Mouse (Mus musculus) forebrain, embryonic 15.5 days (tissue): ENCODE measurements around the gene Etl4. TPM values are rescaled to one million over a fixed set of nuclear protein-coding genes. Genes with fewer than 3 reads are reported as not detected.

ENCODE experiments used
- ATAC-seq: fragments of 200-750 bp; cut with Nextera tagmentation; replicated peaks from 2 replicates; pipeline ENCODE4 v1.8.0; 2017; ENCODE audit warnings: mild to moderate bottlenecking, moderate TSS enrichment, moderate library complexity
- H3K27ac ChIP-seq: fragments of 300-500 bp; sonication (generic); replicated peaks from 2 replicates; pipeline ENCODE4 v1.5.1; 2015; ENCODE audit warnings: mild to moderate bottlenecking, inconsistent platforms
- H3K27me3 ChIP-seq: fragments of 300-500 bp; sonication (generic); 2 replicates; pipeline ENCODE4 v1.6.1; 2015; ENCODE audit warnings: inconsistent platforms
- H3K36me3 ChIP-seq: fragments of 300-500 bp; sonication (generic); 2 replicates; pipeline ENCODE4 v1.6.1; 2015; ENCODE audit warnings: mild to moderate bottlenecking, inconsistent platforms
- H3K4me1 ChIP-seq: fragments of 300-500 bp; sonication (generic); 2 replicates; pipeline ENCODE4 v1.6.1; 2015; ENCODE audit warnings: inconsistent platforms
- H3K4me2 ChIP-seq: fragments of 300-500 bp; sonication (generic); replicated peaks from 2 replicates; pipeline ENCODE4 v1.6.1; 2015; ENCODE audit warnings: mild to moderate bottlenecking, inconsistent platforms
- H3K4me3 ChIP-seq: fragments of 300-500 bp; sonication (generic); 2 replicates; pipeline ENCODE4 v1.5.1; 2015; ENCODE audit warnings: mild to moderate bottlenecking, inconsistent platforms
- H3K9ac ChIP-seq: fragments of 300-500 bp; sonication (generic); replicated peaks from 2 replicates; pipeline ENCODE4 v1.6.1; 2015; ENCODE audit warnings: mild to moderate bottlenecking, inconsistent platforms
- H3K9me3 ChIP-seq: fragments of 300-500 bp; sonication (generic); 2 replicates; pipeline ENCODE4 v1.6.1; 2016; ENCODE audit warnings: inconsistent platforms
- WGBS: fragments of 180-500 bp; shearing (Covaris S2); methylation state at CpG from one replicate; pipeline ENCODE4 v1.1.7; 2015; ENCODE audit warnings: mixed read lengths; 5-methylcytosine and 5-hydroxymethylcytosine counted together
- polyA plus RNA-seq: library from polyadenylated mRNA; unstranded; fragments of >200 nt; fragmentation: Nextera tagmentation; extraction: Ambion mirVana; gene quantifications from 2 replicates; pipeline ENCODE4 v1.2.1, GENCODE M21; 2015

Etl4 gene
- polyA plus RNA-seq, 1 experiment from 2014 or later, result 15.7 TPM

- no peak overlapping the region for H3K9ac ChIP-seq
- H3K4me2 ChIP-seq, result no peak overlapping the region
- H3K4me1 ChIP-seq, result peaks cover 18% of the 10 kb centered on the region; the same call in 1 of the 2 replicates
- no peak overlapping the region for H3K4me3 ChIP-seq
- H3K9me3 ChIP-seq, result no peaks in the 10 kb centered on the region
- no peaks in the 10 kb centered on the region for H3K27me3 ChIP-seq
- no peak for ATAC-seq
- 83% methylated on average over 6 of the region's 6 CpGs for WGBS
- H3K36me3 ChIP-seq, result no peaks in the 10 kb centered on the region
- H3K27ac ChIP-seq, result no peak overlapping the region
Measured at GRCm38 (mm10) chr2:20417998-20418397, 508.4 kb downstream of the Etl4 start.

GRCm38 (mm10) chr2:20419975-20420374 lies 510.4 kb downstream of the Etl4 start:
- no peak overlapping the region for H3K27ac ChIP-seq
- WGBS, result 14% methylated on average over 6 of the region's 6 CpGs
- H3K4me1 ChIP-seq, result peaks cover 16% of the 10 kb centered on the region; the same call in 1 of the 2 replicates

GRCm38 (mm10) chr2:20422275-20422674 lies 512.7 kb downstream of the Etl4 start:
- WGBS, result 22% methylated on average over 4 of the region's 4 CpGs

More at GRCm38 (mm10) chr2:20419975-20420374, 510.4 kb downstream of the Etl4 start:
- Histone ChIP-seq H3K9ac (no peak overlapping the region), H3K27me3 (no peaks in the 10 kb centered on the region), H3K4me2 (no peak overlapping the region), H3K9me3 (no peaks in the 10 kb centered on the region), H3K36me3 (no peaks in the 10 kb centered on the region), H3K4me3 (no peak overlapping the region)
- ATAC-seq, result peak; percentile 63

GRCm38 (mm10) chr2:20433656-20434055 lies 524.1 kb downstream of the Etl4 start:
- no peak for ATAC-seq
- Histone ChIP-seq H3K4me3 (no peak overlapping the region), H3K9ac (no peak overlapping the region), H3K4me1 (no peaks in the 10 kb centered on the region), H3K27me3 (no peaks in the 10 kb centered on the region), H3K36me3 (no peaks in the 10 kb centered on the region), H3K4me2 (no peak overlapping the region), H3K27ac (no peak overlapping the region), H3K9me3 (no peaks in the 10 kb centered on the region)
- WGBS, result 74% methylated on average over 2 of the region's 2 CpGs

More at GRCm38 (mm10) chr2:20422275-20422674, 512.7 kb downstream of the Etl4 start:
- H3K4me3 ChIP-seq, result no peak overlapping the region
- H3K9me3 ChIP-seq, result no peaks in the 10 kb centered on the region
- peaks cover 11% of the 10 kb centered on the region; the same call in 1 of the 2 replicates for H3K4me1 ChIP-seq
- H3K9ac ChIP-seq, result no peak overlapping the region
- H3K36me3 ChIP-seq, result no peaks in the 10 kb centered on the region
- H3K4me2 ChIP-seq, result no peak overlapping the region
- H3K27me3 ChIP-seq, result no peaks in the 10 kb centered on the region
- no peak overlapping the region for H3K27ac ChIP-seq
- ATAC-seq, result peak; percentile 35; the same call in 1 of the 2 replicates

GRCm38 (mm10) chr2:20435530-20435929 lies 526.0 kb downstream of the Etl4 start:
- ATAC-seq, result no peak
- Histone ChIP-seq H3K4me2 (no peak overlapping the region), H3K36me3 (no peaks in the 10 kb centered on the region), H3K9ac (no peak overlapping the region), H3K4me3 (no peak overlapping the region), H3K27me3 (no peaks in the 10 kb centered on the region), H3K4me1 (no peaks in the 10 kb centered on the region), H3K27ac (no peak overlapping the region), H3K9me3 (no peaks in the 10 kb centered on the region)
- WGBS, result 82% methylated on average over 4 of the region's 4 CpGs

- Histone ChIP-seq H3K9me3 (no peaks in the 10 kb centered on the region), H3K27me3 (no peaks in the 10 kb centered on the region), H3K4me1 (no peaks in the 10 kb centered on the region), H3K4me3 (no peak overlapping the region), H3K9ac (no peak overlapping the region), H3K27ac (no peak overlapping the region), H3K4me2 (no peak overlapping the region), H3K36me3 (no peaks in the 10 kb centered on the region)
- 90% methylated on average over 2 of the region's 2 CpGs for WGBS
- no peak for ATAC-seq
Measured at GRCm38 (mm10) chr2:20442731-20443130, 533.2 kb downstream of the Etl4 start.

- Histone ChIP-seq H3K9me3 (no peaks in the 10 kb centered on the region), H3K36me3 (no peaks in the 10 kb centered on the region)
- whole genome bisulfite sequencing, result 72% methylated on average over 10 of the region's 10 CpGs
Measured at GRCm38 (mm10) chr2:20443671-20444440, 534.3 kb downstream of the Etl4 start.

GRCm38 (mm10) chr2:20445156-20446155 lies 535.9 kb downstream of the Etl4 start:
- 79% methylated on average over 17 of the region's 17 CpGs for WGBS
- H3K4me3 ChIP-seq, result no peak overlapping the region
- H3K4me1 ChIP-seq, result no peaks in the 10 kb centered on the region
- H3K9ac ChIP-seq, result no peak overlapping the region
- no peaks in the 10 kb centered on the region for H3K27me3 ChIP-seq
- no peak for ATAC-seq
- no peak overlapping the region for H3K27ac ChIP-seq
- H3K36me3 ChIP-seq, result no peaks in the 10 kb centered on the region
- no peak overlapping the region for H3K4me2 ChIP-seq
- no peaks in the 10 kb centered on the region for H3K9me3 ChIP-seq

More at GRCm38 (mm10) chr2:20443671-20444440, 534.3 kb downstream of the Etl4 start:
- no peak overlapping the region for H3K4me3 ChIP-seq
- no peaks in the 10 kb centered on the region for H3K27me3 ChIP-seq
- no peak overlapping the region for H3K4me2 ChIP-seq
- H3K27ac ChIP-seq, result no peak overlapping the region
- no peak for ATAC-seq
- no peaks in the 10 kb centered on the region for H3K4me1 ChIP-seq
- no peak overlapping the region for H3K9ac ChIP-seq

- H3K4me2 ChIP-seq, result no peak overlapping the region
- H3K27ac ChIP-seq, result no peak overlapping the region
- ATAC-seq, result no peak
- H3K36me3 ChIP-seq, result no peaks in the 10 kb centered on the region
- no peak overlapping the region for H3K9ac ChIP-seq
- no peaks in the 10 kb centered on the region for H3K9me3 ChIP-seq
- WGBS, result 81% methylated on average over 4 of the region's 4 CpGs
- no peaks in the 10 kb centered on the region for H3K4me1 ChIP-seq
- H3K27me3 ChIP-seq, result no peaks in the 10 kb centered on the region
- H3K4me3 ChIP-seq, result no peak overlapping the region
Measured at GRCm38 (mm10) chr2:20446180-20446579, 536.6 kb downstream of the Etl4 start.

GRCm38 (mm10) chr2:20450945-20451344 lies 541.4 kb downstream of the Etl4 start:
- no peak for ATAC-seq
- Histone ChIP-seq H3K4me3 (no peak overlapping the region), H3K36me3 (no peaks in the 10 kb centered on the region), H3K27ac (no peak overlapping the region), H3K4me1 (no peaks in the 10 kb centered on the region), H3K9me3 (no peaks in the 10 kb centered on the region), H3K4me2 (no peak overlapping the region), H3K9ac (no peak overlapping the region), H3K27me3 (no peaks in the 10 kb centered on the region)
- WGBS, result 40% methylated on average over 3 of the region's 3 CpGs

- WGBS, result 88% methylated on average over 3 of the region's 3 CpGs
- Histone ChIP-seq H3K4me2 (no peak overlapping the region), H3K4me3 (no peak overlapping the region), H3K27ac (no peak overlapping the region), H3K9ac (no peak overlapping the region), H3K36me3 (no peaks in the 10 kb centered on the region), H3K27me3 (no peaks in the 10 kb centered on the region), H3K9me3 (no peaks in the 10 kb centered on the region), H3K4me1 (no peaks in the 10 kb centered on the region)
- ATAC-seq, result no peak
Measured at GRCm38 (mm10) chr2:20453506-20454206, 544.1 kb downstream of the Etl4 start.
